Mouse (Mus musculus) forebrain, embryonic 10.5 days (tissue): ENCODE measurements around the gene Sv2b. TPM values are rescaled to one million over a fixed set of nuclear protein-coding genes. Genes with fewer than 3 reads are reported as not detected.
A peak's percentile ranks its signal among the peaks of the same experiment; 100 is the strongest.
"Not testable (repeated sequence)": the region's sequence is repeated elsewhere in the genome, so short reads cannot be mapped to it uniquely, and the experiment has no call there.

ENCODE experiments used
- DNase-seq: peaks from one replicate; pipeline ENCODE4 v3.0.0-alpha.2; 2017; ENCODE audit warnings: low spot score; ENCODE audit errors: extremely low spot score
- H3K27ac ChIP-seq: fragments of 300-500 bp; sonication (generic); 2 replicates; pipeline ENCODE4 v1.5.1; 2016; ENCODE audit warnings: mild to moderate bottlenecking
- H3K27me3 ChIP-seq: fragments of 300-500 bp; sonication (generic); 2 replicates; pipeline ENCODE4 v1.6.1; 2016; ENCODE audit warnings: mild to moderate bottlenecking; ENCODE audit not compliant: poor library complexity, severe bottlenecking
- H3K36me3 ChIP-seq: fragments of 300-500 bp; sonication (generic); replicated peaks from 2 replicates; pipeline ENCODE4 v1.6.1; 2016; ENCODE audit warnings: mild to moderate bottlenecking, moderate library complexity
- H3K4me1 ChIP-seq: fragments of 300-500 bp; sonication (generic); 2 replicates; pipeline ENCODE4 v1.6.1; 2016
- H3K4me3 ChIP-seq: fragments of 300-500 bp; sonication (generic); 2 replicates; pipeline ENCODE4 v1.5.1; 2016; ENCODE audit warnings: mild to moderate bottlenecking, moderate library complexity
- H3K9me3 ChIP-seq: fragments of 300-500 bp; sonication (generic); 2 replicates; pipeline ENCODE4 v1.6.1; 2016; ENCODE audit warnings: mild to moderate bottlenecking, moderate library complexity
- WGBS: fragments of 180-500 bp; shearing (Covaris S2); methylation state at CpG from one replicate; pipeline ENCODE4 v1.1.7; 2016; 5-methylcytosine and 5-hydroxymethylcytosine counted together
- polyA plus RNA-seq: library from polyadenylated mRNA; unstranded; fragments of >200 nt; fragmentation: Nextera tagmentation; extraction: Ambion mirVana; gene quantifications from 2 replicates; pipeline ENCODE4 v1.2.1, GENCODE M21; 2016

Sv2b gene
- 1.1 and 1.3 TPM in 2 replicates for polyA plus RNA-seq

DNA sequence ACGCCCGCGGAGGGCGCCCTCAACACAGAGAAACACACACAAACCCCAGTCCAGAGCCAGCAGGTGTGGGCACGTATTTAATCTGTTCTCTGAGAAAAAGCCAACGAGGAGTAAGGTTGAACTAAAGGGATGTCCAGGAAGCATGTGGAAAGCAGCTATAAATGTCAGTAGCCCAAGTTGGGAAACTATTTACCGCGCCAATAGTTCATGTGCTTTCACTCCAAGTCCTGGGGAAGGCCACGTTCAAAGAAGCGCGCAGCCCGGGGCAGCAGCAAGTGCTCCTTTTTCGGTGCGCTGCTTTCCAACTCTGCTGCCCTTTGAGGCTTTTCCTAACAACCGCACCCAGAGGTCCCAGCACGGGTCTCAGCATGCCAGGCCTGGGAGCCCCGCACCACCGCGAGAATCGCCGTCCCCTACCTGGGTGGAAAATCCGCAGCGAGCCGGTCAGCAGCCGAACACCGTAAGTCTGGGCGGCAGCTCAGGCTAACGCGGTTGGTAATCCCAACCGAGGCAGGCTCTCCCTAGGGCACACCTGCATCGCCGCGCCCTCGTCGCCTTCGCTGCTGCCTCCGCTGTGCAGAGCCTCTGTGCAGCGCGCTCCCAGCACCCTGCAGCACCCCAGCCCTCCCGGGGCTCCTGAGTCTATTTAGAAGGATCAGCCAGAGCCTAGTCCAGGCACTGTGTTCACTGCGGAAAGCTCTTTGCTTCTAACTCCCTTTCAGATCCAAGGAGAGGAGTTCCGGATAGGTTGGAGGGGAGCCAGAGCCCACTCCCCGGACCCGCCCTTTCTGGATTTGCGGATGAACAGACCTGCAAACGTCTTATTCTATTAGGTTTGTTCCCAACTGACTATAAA, at the start of gene Sv2b:
Gene Sv2b, minus strand, starts transcription at position 806 of the 856 bp plus-strand sequence.
- H3K4me1 ChIP-seq = peaks cover 27% of the 10 kb centered on the region
- H3K36me3 ChIP-seq = no peaks in the 10 kb centered on the region
- DNase-seq = peak; percentile 39
- no peaks in the 10 kb centered on the region for H3K9me3 ChIP-seq
- WGBS = under 1% methylated on average over 46 of the region's 46 CpGs
- H3K4me3 ChIP-seq = peak within 1 kb of the TSS; percentile 64
- H3K27ac ChIP-seq = peak within 1 kb of the TSS; percentile 74
- H3K27me3 ChIP-seq = peaks cover 70% of the 10 kb centered on the region

DNA sequence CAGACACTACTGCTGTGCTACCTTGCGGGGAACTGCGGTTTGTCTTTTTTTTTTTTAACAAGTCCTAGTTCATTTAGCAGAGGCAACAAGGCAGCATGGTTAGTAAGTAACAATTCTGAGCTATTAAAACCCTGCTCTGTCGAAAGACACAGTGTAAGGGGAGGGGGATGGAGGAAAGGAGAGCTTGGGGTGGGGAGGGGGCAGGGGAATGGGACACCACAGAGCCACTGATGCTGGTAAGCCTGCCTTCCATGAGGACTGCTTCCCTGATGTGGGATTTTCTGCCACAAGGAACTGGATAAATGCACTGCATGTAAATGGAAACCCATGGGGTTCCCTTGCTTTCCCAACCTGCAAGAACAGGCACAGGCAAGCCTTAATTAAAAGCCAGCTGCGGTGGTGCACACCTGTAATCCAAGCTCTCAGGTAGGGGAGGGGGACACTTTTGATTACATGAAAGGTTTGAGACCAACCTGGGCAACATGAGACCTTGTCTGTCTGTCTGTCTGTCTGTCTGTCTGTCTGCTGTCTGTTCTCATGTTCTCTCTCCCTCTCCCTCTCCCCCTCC, 49.3 kb upstream of the Sv2b start:
- no peaks in the 10 kb centered on the region for H3K27me3 ChIP-seq
- DNase-seq = no peak
- H3K4me1 ChIP-seq = peaks cover 7% of the 10 kb centered on the region
- H3K36me3 ChIP-seq = no peaks in the 10 kb centered on the region
- H3K27ac ChIP-seq = no peak overlapping the region
- no peaks in the 10 kb centered on the region for H3K9me3 ChIP-seq
- 45% methylated on average over 4 of the region's 4 CpGs for WGBS
- H3K4me3 ChIP-seq = no peak overlapping the region

DNA sequence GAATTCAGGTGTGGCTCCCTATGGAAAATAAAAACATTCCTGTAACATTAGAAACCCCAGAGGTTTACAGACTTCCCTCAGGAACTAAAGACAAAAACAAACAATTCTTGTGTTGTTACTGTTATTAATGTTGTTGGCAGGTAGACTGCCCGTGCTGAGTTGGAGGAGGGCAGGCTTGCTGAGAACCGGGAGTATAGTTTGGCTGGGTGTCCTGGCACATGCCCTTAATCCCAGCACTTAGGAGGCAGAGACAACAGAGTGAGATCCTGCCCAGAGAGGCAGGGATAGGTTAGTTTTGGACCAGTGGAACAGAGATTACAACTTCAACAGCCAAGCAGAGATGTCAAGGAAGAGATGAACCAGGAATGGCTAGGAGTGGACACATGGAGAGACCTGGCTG, 46.5 kb upstream of the Sv2b start:
- Histone ChIP-seq H3K27ac (no peak overlapping the region), H3K27me3 (no peaks in the 10 kb centered on the region), H3K9me3 (no peaks in the 10 kb centered on the region), H3K4me1 (no peaks in the 10 kb centered on the region; the same call in 1 of the 2 replicates), H3K36me3 (no peaks in the 10 kb centered on the region), H3K4me3 (no peak overlapping the region)
- DNase-seq = no peak
- 85% methylated on average over 2 of the region's 2 CpGs for WGBS

DNA sequence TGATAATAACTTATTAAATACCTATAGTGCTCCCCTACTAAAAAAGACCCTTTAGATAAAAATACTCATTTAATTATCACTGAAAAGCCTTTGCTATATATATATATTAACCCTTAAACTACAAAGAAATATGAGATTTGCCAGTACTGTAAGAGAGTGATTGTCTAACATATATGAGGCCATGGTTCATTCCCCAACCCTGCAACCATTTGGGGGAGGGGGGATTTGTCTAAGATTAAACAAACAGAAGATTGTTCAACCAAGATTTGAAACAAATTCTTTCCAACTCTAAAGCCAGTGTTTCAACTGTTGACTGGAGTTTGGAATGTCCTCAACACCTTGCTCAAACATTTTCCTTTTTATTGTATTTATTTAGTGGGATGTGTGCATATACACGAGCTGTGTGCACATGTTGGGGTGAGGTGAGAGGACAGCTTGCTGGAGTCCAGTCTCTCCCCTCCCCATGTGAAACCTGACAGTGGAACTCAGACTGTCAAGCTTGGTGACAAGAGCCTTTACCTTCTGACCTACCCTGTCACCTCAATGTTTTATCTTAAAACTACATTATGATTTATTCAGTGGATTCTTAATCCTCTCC, 43.8 kb upstream of the Sv2b start:
- WGBS = 86% methylated on average over 1 of the region's 1 CpGs
- no peak overlapping the region for H3K27ac ChIP-seq
- no peaks in the 10 kb centered on the region for H3K4me1 ChIP-seq
- H3K4me3 ChIP-seq = no peak overlapping the region
- no peaks in the 10 kb centered on the region for H3K36me3 ChIP-seq
- no peak for DNase-seq
- no peaks in the 10 kb centered on the region for H3K27me3 ChIP-seq
- no peaks in the 10 kb centered on the region for H3K9me3 ChIP-seq

DNA sequence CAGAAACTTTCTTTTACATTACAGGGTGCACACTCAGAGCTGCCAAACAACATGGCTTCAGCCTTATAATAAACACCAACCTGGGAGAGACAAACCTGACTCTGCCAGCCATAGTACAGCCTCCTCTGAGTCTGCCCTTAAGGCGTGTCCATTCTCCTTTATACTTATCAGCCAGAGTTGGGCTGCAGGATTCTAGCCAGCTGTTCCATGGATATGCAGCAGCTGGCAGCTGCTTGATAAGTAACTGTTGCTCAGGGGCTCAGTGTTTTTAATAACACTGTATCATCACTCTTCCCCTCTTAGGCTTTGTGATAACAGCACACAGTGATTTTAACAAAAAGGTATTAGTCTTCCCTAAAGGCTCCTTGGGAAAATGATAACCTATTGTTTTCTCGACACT, 41.1 kb upstream of the Sv2b start:
- 67% methylated on average over 2 of the region's 2 CpGs for WGBS
- H3K36me3 ChIP-seq = no peaks in the 10 kb centered on the region
- no peak for DNase-seq

DNA sequence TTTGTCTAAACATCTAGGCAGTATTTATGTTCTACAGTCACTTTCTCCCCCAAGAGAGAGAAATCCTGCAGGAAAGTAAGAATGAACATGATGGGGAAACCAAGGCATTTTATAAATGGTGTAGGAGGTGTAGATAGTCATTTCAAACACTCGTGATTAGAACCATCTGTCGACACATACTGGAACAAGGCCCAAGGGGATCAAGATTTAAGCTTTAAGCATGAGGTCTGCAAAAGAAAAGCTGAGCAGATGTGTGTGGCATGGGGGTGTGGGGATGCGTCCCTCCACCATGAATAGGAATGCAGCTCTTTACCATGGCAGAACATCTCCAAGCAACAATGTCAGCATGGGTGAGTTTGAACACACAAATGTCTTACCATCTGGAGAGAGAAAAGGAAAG, 23.2 kb upstream of the Sv2b start:
- no peaks in the 10 kb centered on the region for H3K9me3 ChIP-seq
- H3K27ac ChIP-seq = no peak overlapping the region
- no peaks in the 10 kb centered on the region for H3K36me3 ChIP-seq

More for the DNA sequence above, 41.1 kb upstream of the Sv2b start:
- no peak overlapping the region for H3K27ac ChIP-seq
- H3K27me3 ChIP-seq = no peaks in the 10 kb centered on the region
- no peaks in the 10 kb centered on the region for H3K4me1 ChIP-seq
- no peak overlapping the region for H3K4me3 ChIP-seq
- H3K9me3 ChIP-seq = no peaks in the 10 kb centered on the region

DNA sequence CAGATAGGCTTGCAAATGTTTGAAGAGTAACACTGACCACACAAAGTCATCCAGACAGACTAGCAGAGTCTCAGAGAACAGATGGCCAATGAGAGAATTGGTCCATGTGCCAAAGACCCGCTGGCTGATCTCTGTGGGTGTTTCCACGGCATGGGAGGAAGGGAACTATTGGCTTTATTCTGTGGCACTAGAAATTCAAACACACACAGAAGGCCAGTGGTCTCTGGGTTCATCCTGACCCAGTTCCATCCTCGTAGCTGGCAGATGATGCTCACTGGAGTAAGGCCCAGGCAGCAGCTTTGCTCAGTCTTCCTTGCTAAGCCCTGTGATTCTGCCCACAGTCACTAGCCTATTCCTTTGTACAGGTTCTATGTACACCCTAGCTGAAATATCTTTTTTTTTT, 20.7 kb upstream of the Sv2b start:
- no peak overlapping the region for H3K4me3 ChIP-seq
- peaks cover 12% of the 10 kb centered on the region; the same call in 1 of the 2 replicates for H3K4me1 ChIP-seq
- no peaks in the 10 kb centered on the region for H3K9me3 ChIP-seq
- WGBS = 87% methylated on average over 3 of the region's 3 CpGs
- no peaks in the 10 kb centered on the region for H3K36me3 ChIP-seq
- H3K27ac ChIP-seq = no peak overlapping the region
- H3K27me3 ChIP-seq = no peaks in the 10 kb centered on the region
- no peak for DNase-seq

More for the DNA sequence above, 23.2 kb upstream of the Sv2b start:
- 77% methylated on average over 3 of the region's 3 CpGs for WGBS
- no peak for DNase-seq
- Histone ChIP-seq H3K4me3 (no peak overlapping the region), H3K27me3 (no peaks in the 10 kb centered on the region), H3K4me1 (peaks cover 12% of the 10 kb centered on the region; the same call in 1 of the 2 replicates)

DNA sequence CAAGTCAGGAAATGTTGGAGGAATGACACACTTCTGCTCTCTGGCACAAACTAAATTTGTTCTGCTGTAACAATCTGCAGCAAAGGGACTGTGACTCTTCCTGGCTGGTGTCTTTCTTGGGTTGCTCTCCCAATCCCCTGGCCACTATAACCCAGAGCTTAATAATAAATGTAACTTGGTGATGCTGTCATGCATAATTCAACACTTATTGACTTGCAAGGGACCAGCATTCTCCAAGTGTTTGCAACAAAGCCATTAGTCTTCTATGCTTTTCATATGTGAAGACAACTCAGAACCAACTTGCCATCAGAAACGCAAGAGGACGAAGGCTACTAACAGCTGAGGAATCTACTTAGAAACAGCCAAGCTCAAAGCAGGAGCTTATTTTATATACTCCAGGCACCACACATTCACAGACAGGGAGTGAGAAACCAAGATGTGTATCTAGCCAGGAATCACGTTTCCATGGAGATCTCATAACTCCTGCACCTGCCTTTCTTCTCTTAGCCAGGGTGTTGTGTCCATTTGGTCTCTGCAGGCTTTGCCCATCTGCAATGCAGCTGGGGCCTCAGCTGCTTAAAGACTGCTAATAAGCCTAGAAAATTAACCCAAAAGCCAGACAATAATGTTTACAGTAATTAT, 19.8 kb upstream of the Sv2b start:
- no peak for DNase-seq
- H3K4me3 ChIP-seq = no peak overlapping the region
- WGBS = 88% methylated on average over 3 of the region's 3 CpGs
- no peaks in the 10 kb centered on the region for H3K36me3 ChIP-seq
- no peaks in the 10 kb centered on the region for H3K9me3 ChIP-seq
- H3K4me1 ChIP-seq = peaks cover 12% of the 10 kb centered on the region; the same call in 1 of the 2 replicates
- no peak overlapping the region for H3K27ac ChIP-seq
- no peaks in the 10 kb centered on the region for H3K27me3 ChIP-seq

DNA sequence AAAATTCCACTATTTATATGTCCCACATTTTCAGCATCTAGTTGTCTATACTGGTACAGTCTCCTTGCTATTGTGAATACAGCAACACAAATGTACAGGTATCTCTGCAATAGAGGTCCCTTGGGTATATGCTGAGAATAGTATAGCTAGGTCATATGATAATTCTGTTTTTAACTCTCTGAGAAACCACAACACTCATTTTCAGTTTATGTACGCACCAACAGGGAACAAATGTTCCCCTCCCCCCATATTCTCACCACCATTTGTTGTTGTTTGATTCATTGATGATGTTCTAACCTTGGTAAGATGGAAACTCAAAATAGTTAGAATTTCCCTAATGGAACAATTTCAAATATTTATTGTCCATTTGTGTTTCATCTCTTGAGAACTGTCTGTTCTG, 16.2 kb upstream of the Sv2b start:
- Histone ChIP-seq H3K9me3 (no peaks in the 10 kb centered on the region), H3K27me3 (no peaks in the 10 kb centered on the region), H3K36me3 (no peaks in the 10 kb centered on the region), H3K4me3 (no peak overlapping the region), H3K27ac (no peak overlapping the region), H3K4me1 (peaks cover 12% of the 10 kb centered on the region; the same call in 1 of the 2 replicates)
- 95% methylated on average over 1 of the region's 1 CpGs for WGBS
- DNase-seq = no peak

DNA sequence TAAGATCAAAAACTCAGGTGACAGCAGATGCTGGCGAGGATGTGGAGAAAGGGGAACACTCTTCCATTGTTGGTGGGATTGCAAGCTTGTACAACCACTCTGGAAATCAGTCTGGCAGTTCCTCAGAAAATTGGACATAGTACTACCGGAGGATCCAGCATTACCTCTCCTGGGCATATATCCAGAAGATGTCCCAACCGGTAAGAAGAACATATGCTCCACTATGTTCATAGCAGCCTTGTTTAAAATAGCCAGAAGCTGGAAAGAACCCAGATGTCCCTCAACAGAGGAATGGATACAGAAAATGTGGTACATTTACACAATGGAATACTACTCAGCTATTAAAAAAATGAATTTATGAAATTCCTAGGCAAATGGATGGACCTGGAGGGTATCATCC, 13.7 kb upstream of the Sv2b start:
- not testable (repeated sequence) for DNase-seq, H3K4me1 ChIP-seq, H3K27ac ChIP-seq, H3K27me3 ChIP-seq, H3K4me3 ChIP-seq, H3K9me3 ChIP-seq, H3K36me3 ChIP-seq
- 97% methylated on average over 3 of the region's 3 CpGs for WGBS

DNA sequence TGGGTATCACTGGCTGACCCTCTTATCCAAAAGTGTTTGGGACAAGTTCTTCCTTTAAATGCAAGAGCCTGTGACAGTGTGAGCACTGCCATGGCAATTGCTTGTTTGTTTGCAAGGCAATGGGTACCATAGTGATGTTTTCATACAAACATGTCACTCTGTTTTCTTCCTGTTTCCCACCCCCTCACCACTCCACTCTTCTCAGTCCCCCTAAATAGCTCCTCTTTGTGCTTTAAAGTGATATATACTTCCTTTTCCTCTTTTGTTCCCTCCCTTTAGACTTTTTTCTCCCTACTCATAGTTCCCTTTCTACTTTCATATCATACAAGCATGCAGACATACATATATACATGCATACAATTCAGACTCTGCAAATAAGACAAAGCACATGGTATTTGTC, 10.9 kb upstream of the Sv2b start:
- no peak for DNase-seq
- H3K9me3 ChIP-seq = no peaks in the 10 kb centered on the region
- peaks cover 3% of the 10 kb centered on the region; the same call in 1 of the 2 replicates for H3K4me1 ChIP-seq
- H3K27ac ChIP-seq = no peak overlapping the region
- no peaks in the 10 kb centered on the region for H3K36me3 ChIP-seq
- H3K4me3 ChIP-seq = no peak overlapping the region
- no peaks in the 10 kb centered on the region for H3K27me3 ChIP-seq

DNA sequence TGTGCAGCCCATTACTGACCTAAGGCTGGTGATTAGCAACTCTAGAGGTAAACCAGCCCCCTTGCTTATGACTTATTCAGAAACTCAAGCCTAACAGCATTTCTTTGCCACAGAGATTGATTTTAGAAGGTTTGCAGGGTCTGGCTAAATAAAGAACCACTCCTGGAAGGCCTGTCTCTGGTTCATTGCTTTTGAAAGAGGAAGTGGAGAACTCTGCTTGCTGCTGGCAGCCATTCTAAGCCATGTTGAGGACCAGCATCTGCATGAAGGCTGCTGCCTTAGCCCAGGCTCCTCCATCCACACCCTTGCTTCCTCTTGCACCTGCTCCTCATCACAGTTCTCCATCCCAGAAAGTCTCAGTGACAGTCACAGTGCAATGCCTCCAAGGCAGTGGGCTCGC, 9.3 kb upstream of the Sv2b start:
- no peak for DNase-seq
- peaks cover 6% of the 10 kb centered on the region; the same call in 1 of the 2 replicates for H3K4me1 ChIP-seq
- H3K27ac ChIP-seq = no peak overlapping the region
- H3K27me3 ChIP-seq = no peaks in the 10 kb centered on the region
- H3K36me3 ChIP-seq = no peaks in the 10 kb centered on the region
- 97% methylated on average over 1 of the region's 1 CpGs for WGBS
- H3K9me3 ChIP-seq = no peaks in the 10 kb centered on the region
- no peak overlapping the region for H3K4me3 ChIP-seq
